Mouse (Mus musculus) sigmoid colon, adult 10 weeks (tissue): ENCODE results near the gene Glis3. TPM values are rescaled to one million over a fixed set of nuclear protein-coding genes. Genes with fewer than 3 reads are reported as not detected.

Source experiments
- polyA plus RNA-seq: library from polyadenylated mRNA; stranded (reverse); fragments of 350-450 nt; fragmentation: Illumina TruSeq; extraction: RNeasy Lipid Tissue Mini Kit (QIAGEN cat#74804); gene quantifications from one replicate; pipeline ENCODE4 v1.2.3, GENCODE M21; 2014; ENCODE audit warnings: low read depth, low replicate concordance

The Glis3 gene
- polyA plus RNA-seq: 6.4 TPM

DNA sequence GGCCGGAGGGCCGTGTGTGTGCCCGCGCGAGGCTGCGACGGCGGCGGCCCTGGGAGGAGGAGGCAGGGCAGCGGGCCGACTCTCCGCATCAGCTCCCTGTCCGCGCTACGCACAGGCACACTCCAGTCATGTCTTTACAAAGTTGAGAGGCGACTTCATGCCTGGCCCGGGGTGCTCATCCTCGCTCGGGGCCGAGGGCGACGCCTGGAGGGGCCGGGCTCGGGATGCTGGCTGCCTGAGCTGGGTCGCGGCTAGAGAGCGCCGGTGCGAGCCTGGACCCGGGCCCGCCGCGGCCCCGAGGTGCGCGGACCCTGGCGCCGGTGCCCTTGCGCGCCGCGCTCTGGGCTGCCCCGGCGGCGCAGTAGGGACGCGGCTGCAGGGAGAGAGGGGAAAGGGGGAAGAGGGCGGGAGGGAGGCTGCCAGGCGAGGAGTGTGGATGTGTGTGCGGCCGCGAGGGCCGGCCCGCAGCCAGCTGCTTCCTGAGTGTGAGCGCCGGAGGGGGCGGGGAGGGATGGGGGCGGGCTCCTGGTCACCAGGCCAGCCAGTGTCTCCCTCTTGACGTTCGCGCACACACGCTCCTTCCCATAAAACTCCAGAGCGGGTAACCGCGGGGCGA is at the start of gene Glis3:
Glis3 (minus strand) TSS at position 302 of the 616 bp plus-strand sequence.

Other genes with a start within 250 kb of the Glis3 start
- gene Slc1a1, start 155.0 kb upstream of the Glis3 start, polyA plus RNA-seq: 54.1 TPM